ENCODE assay signal across 16 mouse cellular contexts in the genomic region with DNA sequence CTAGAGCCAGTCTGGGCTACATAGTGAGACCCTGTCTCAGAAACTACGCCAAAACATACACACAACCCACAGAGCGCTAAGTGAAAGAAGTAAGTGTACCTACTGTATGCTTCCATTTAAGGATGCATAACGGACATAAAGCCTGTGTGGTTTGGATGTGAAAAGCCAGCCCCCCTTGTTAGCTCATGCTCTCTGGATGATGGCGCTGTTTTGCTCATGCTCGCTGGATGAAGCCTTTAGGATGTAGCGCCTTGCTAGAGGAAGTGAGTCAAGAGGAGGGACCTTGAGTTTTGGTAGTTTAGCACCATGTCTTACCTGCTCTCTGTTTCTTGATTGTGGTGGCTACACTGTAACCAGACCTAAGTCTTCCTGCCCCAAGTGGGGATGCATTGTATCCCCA.
"Had no signal": no experiment of that assay in that cellular context is flagged by ENCODE, and none has a peak within 500 bp of the region (broad histone marks: within the 10 kb centered on the region; RNA-seq: fewer than 3 reads in every experiment).

No protein-coding gene starts in this region.

- H3K4me3 ChIP-seq: lung, embryonic 15.5 days; midbrain, embryonic 10.5 days; midbrain, embryonic 12.5 days; myocyte; neural tube, embryonic 12.5 days; stomach, embryonic 15.5 days had no signal

- DNase-seq: liver, postnatal 0 days; lung, adult 2 months; lung, postnatal 4 days; right cerebral cortex, postnatal 14 days; thymus, adult 2 months; thymus, postnatal 25 days; thymus, postnatal 4 days had no signal

- H3K9me3 ChIP-seq: lung, embryonic 15.5 days; midbrain, embryonic 10.5 days; midbrain, embryonic 12.5 days; neural tube, embryonic 12.5 days; stomach, embryonic 15.5 days had no signal

- ATAC-seq: liver, postnatal 0 days; lung, postnatal 0 days; midbrain, embryonic 16.5 days had no signal

- H3K36me3 ChIP-seq: lung, embryonic 15.5 days; midbrain, embryonic 10.5 days; midbrain, embryonic 12.5 days; neural tube, embryonic 12.5 days; stomach, embryonic 15.5 days had no signal

- H3K27ac ChIP-seq: lung, embryonic 15.5 days; midbrain, embryonic 10.5 days; neural tube, embryonic 12.5 days; stomach, embryonic 15.5 days; stomach, postnatal 0 days had no signal

- H3K4me2 ChIP-seq: lung, embryonic 15.5 days; midbrain, embryonic 12.5 days; neural tube, embryonic 12.5 days; stomach, embryonic 15.5 days had no signal

- H3K27me3 ChIP-seq: lung, embryonic 15.5 days; midbrain, embryonic 12.5 days; neural tube, embryonic 12.5 days; stomach, embryonic 15.5 days had no signal

- H3K9ac ChIP-seq: liver, postnatal 0 days; lung, embryonic 15.5 days; midbrain, embryonic 12.5 days; neural tube, embryonic 12.5 days; stomach, embryonic 15.5 days had no signal
